Mouse (Mus musculus) ES-E14 (cell line): ENCODE data around the gene Ly6g5c. TPM values are rescaled to one million over a fixed set of nuclear protein-coding genes. Genes with fewer than 3 reads are reported as not detected.

Experiments
- DNase-seq: peaks from one replicate; pipeline ENCODE4 v3.0.0-alpha.2; 2013; ENCODE audit warnings: low read depth, low spot score
- H3K27ac ChIP-seq: 2 replicates; pipeline ENCODE4 v1.5.1; 2012; ENCODE audit warnings: low read depth, mild to moderate bottlenecking, low read length, moderate library complexity, mixed read lengths; ENCODE audit not compliant: poor library complexity, insufficient read depth, severe bottlenecking
- H3K36me3 ChIP-seq: 2 replicates; pipeline ENCODE4 v1.6.1; 2012; ENCODE audit warnings: mild to moderate bottlenecking, low read length, moderate library complexity, mixed read lengths; ENCODE audit not compliant: control insufficient read depth, poor library complexity, insufficient read depth, severe bottlenecking
- H3K4me1 ChIP-seq, 2 experiments: fragments of 150-350 bp in 1 of 2; sonication (generic) in 1 of 2; 2 replicates each; pipeline ENCODE4 v1.6.1; 2012; ENCODE audit warnings: low read length in 2 of 2, mild to moderate bottlenecking in 1 of 2, mixed read lengths in 1 of 2; ENCODE audit not compliant: control insufficient read depth in 2 of 2, insufficient read depth in 2 of 2, poor library complexity in 1 of 2
- H3K4me3 ChIP-seq, 2 experiments: fragments of 150-350 bp in 1 of 2; sonication (generic) in 1 of 2; 2 replicates each; pipeline ENCODE4 v1.5.1; 2012; ENCODE audit warnings: low read length in 2 of 2, low read depth in 1 of 2, mild to moderate bottlenecking in 1 of 2, mixed read lengths in 1 of 2; ENCODE audit not compliant: insufficient read depth in 1 of 2, poor library complexity in 1 of 2, severe bottlenecking in 1 of 2
- H3K9ac ChIP-seq: 2 replicates; pipeline ENCODE4 v1.6.1; 2012; ENCODE audit warnings: low read depth, mild to moderate bottlenecking, low read length, mixed read lengths; ENCODE audit not compliant: poor library complexity, insufficient read depth, severe bottlenecking
- H3K9me3 ChIP-seq: fragments of 150-350 bp; sonication (generic); 2 replicates; pipeline ENCODE4 v1.6.1; 2012; ENCODE audit warnings: low read depth, mild to moderate bottlenecking, low read length; ENCODE audit not compliant: control insufficient read depth, insufficient read depth
- CHD2 ChIP-seq: IDR thresholded peaks from 2 replicates; pipeline ENCODE4 v1.6.1; 2014; ENCODE audit warnings: mild to moderate bottlenecking, low read depth, low read length, inconsistent platforms
- HCFC1 ChIP-seq: IDR thresholded peaks from 2 replicates; pipeline ENCODE4 v1.6.1; 2012; ENCODE audit warnings: low read length, inconsistent platforms, borderline replicate concordance; ENCODE audit not compliant: insufficient read depth
- MAFK ChIP-seq: IDR thresholded peaks from 2 replicates; pipeline ENCODE4 v1.6.1; 2014; ENCODE audit warnings: mild to moderate bottlenecking, low read depth, low read length, inconsistent platforms; ENCODE audit not compliant: insufficient read depth
- ZC3H11A ChIP-seq: IDR thresholded peaks from 2 replicates; pipeline ENCODE4 v1.6.1; 2012; ENCODE audit warnings: low read depth, mild to moderate bottlenecking, inconsistent platforms, low read length, borderline replicate concordance
- ZNF384 ChIP-seq: IDR thresholded peaks from 2 replicates; pipeline ENCODE4 v1.6.1; 2012; ENCODE audit warnings: low read depth, low read length, inconsistent platforms
- in situ Hi-C, 2 experiments: fragments of 600-800 bp; cut with MboI; formaldehyde crosslinking; loops; one replicate each; pipeline ENCODE4 v1.15.1; 2025; ENCODE audit warnings: low sequenced_read_pairs in 2 of 2, inconsistent platforms in 1 of 2; ENCODE audit not compliant: unreplicated experiment in 2 of 2
- total RNA-seq: library from RNA; depleted of rRNA; stranded (reverse); fragments of 300-350 nt; gene quantifications from 2 replicates; pipeline ENCODE4 v1.2.3, GENCODE M21; 2012

The Ly6g5c gene
- total RNA-seq, 1 experiment = 0.49 TPM

GRCm38 (mm10) chr17:35104754-35105153 lies 3.3 kb upstream of the Ly6g5c start:
- TF ChIP-seq CHD2 (no peak), HCFC1 (no peak), ZNF384 (no peak), MAFK (no peak), ZC3H11A (no peak)

GRCm38 (mm10) chr17:35105740-35106389 lies 2.2 kb upstream of the Ly6g5c start:
- Histone ChIP-seq H3K9me3 (no peaks in the 10 kb centered on the region), H3K4me1 (peaks cover 0 to 3% of the 10 kb centered on the region in 2 experiments; a peak in 1 of 4 replicates), H3K4me3 (no peak overlapping the region; a peak in 1 of 4 replicates), H3K27ac (no peak overlapping the region), H3K9ac (no peak overlapping the region), H3K36me3 (peaks cover 12% of the 10 kb centered on the region; the same call in 1 of the 2 replicates)
- DNase-seq = no peak
- TF ChIP-seq ZNF384 (peak; percentile 62), ZC3H11A (no peak; the same call in 1 of the 2 replicates), HCFC1 (no peak), MAFK (no peak), CHD2 (no peak)
- in situ Hi-C loops = loop anchor here in 1 of 2 experiments (25.0 kb wide), 1 partner anchor 94 kb away; the partner anchor contains the start of genes Vars and Vwa7

More at GRCm38 (mm10) chr17:35104754-35105153, 3.3 kb upstream of the Ly6g5c start:
- Histone ChIP-seq H3K36me3 (peaks cover 14% of the 10 kb centered on the region; the same call in 1 of the 2 replicates), H3K4me1 (peaks cover 0 to 7% of the 10 kb centered on the region in 2 experiments; a peak in 1 of 4 replicates), H3K27ac (no peak overlapping the region), H3K4me3 (no peak overlapping the region), H3K9ac (no peak overlapping the region), H3K9me3 (no peaks in the 10 kb centered on the region)
- in situ Hi-C loops = loop anchor here in 1 of 2 experiments (25.0 kb wide), 1 partner anchor 92 kb away; the partner anchor contains the start of genes Vars and Vwa7
- no peak for DNase-seq

- Histone ChIP-seq H3K27ac (no peak overlapping the region), H3K4me3 (no peak overlapping the region), H3K4me1 (peaks cover 0 to 3% of the 10 kb centered on the region in 2 experiments; a peak in 1 of 4 replicates), H3K9ac (no peak overlapping the region), H3K36me3 (peaks cover 7% of the 10 kb centered on the region; the same call in 1 of the 2 replicates), H3K9me3 (no peaks in the 10 kb centered on the region)
- in situ Hi-C loops = loop anchor here in 1 of 2 experiments (25.0 kb wide), 1 partner anchor 94 kb away; the partner anchor contains the start of genes Vars and Vwa7
- TF ChIP-seq ZNF384 = no peak
- no peak for DNase-seq
Observed at GRCm38 (mm10) chr17:35106522-35106921, 1.6 kb upstream of the Ly6g5c start.

GRCm38 (mm10) chr17:35111774-35112173 lies 3.7 kb downstream of the Ly6g5c start:
- no peak overlapping the region for H3K27ac ChIP-seq
- H3K4me3 ChIP-seq = no peak overlapping the region
- no peak overlapping the region for H3K9ac ChIP-seq
- H3K4me1 ChIP-seq = no peaks in the 10 kb centered on the region; a peak in 1 of 4 replicates
- H3K9me3 ChIP-seq = no peaks in the 10 kb centered on the region
- peaks cover 14% of the 10 kb centered on the region for H3K36me3 ChIP-seq
- DNase-seq = no peak
- in situ Hi-C loops = loop anchor here in 1 of 2 experiments (25.0 kb wide), 1 partner anchor 99 kb away; the partner anchor contains the start of genes Vars and Vwa7
- TF ChIP-seq CHD2 = no peak
- no peak for TF ChIP-seq MAFK
- no peak for TF ChIP-seq ZC3H11A
- no peak for TF ChIP-seq HCFC1
- TF ChIP-seq ZNF384 = no peak
